In the genomic region with DNA sequence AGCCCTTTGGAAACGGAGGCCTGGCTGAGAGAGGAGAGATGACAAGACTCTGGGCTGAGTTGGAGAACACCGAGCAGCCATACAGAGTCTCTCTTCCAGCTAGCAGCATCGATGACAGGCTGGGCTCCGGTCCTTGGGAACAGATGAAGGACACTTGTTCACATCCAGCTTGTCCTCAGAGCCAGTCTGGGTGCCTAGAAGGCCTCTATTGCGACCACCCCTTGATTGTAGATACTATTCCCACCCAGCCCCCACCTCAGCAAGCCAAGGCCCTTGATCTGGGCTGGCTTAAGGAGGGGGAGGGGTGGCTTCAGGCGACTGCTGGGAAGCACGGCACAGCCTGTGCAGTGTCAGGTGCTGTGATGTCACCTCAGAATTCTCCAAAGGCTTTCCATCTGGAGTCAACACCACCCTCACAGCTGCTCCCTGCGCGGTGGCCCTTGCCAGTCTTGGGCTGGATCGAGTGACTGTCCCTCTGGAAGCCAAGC, we compare ENCODE assay signal across 11 mouse cellular contexts. TPM values are rescaled to one million over a fixed set of nuclear protein-coding genes. Genes with fewer than 3 reads are reported as not detected.
A peak's percentile ranks its signal among the peaks of the same experiment; 100 is the strongest.
DNase-seq lines count a peak whose midpoint lies in the region; ATAC-seq and TF ChIP-seq lines count a peak whose summit lies in the region.
"Had no signal": no experiment of that assay in that cellular context is flagged by ENCODE, and none has a peak within 500 bp of the region (broad histone marks: within the 10 kb centered on the region; RNA-seq: fewer than 3 reads in every experiment).

No protein-coding gene starts in this region.

- H3K27me3 ChIP-seq in CH12.LX (replicated peaks): peaks cover 23% of the 10 kb centered on the region
- H3K27me3 ChIP-seq in hindbrain, embryonic 13.5 days: peaks cover 9% of the 10 kb centered on the region; the same call in 1 of the 2 replicates
- H3K27me3 ChIP-seq: stomach, embryonic 15.5 days had no signal

- WGBS in hindbrain, embryonic 13.5 days: 59% methylated on average over 10 of the region's 10 CpGs

- no peak for TF ChIP-seq POLR2A in CH12.LX (IDR thresholded peaks at IDR 0.05; ENCODE audit: low read depth, low read length)

- H3K36me3 ChIP-seq in CH12.LX (replicated peaks in 1 of 2; ENCODE audit: control insufficient read depth in 1 of 2, insufficient read depth in 1 of 2, low read length in 1 of 2): no peaks in the 10 kb centered on the region
- no peaks in the 10 kb centered on the region for H3K36me3 ChIP-seq in hindbrain, embryonic 13.5 days
- H3K36me3 ChIP-seq: stomach, embryonic 15.5 days had no signal

- no peak for TF ChIP-seq EP300 in CH12.LX (IDR thresholded peaks at IDR 0.05; ENCODE audit: low read length)

- no peak for TF ChIP-seq RAD21 in CH12.LX (IDR thresholded peaks at IDR 0.05; ENCODE audit: low read depth, low read length)

- TF ChIP-seq CTCF in CH12.LX (conservative IDR thresholded peaks at IDR 0.05 in 1 of 2, IDR thresholded peaks at IDR 0.05 in 1 of 2; ENCODE audit: low read depth in 2 of 2, low read length in 2 of 2): no peak

- no peak for DNase-seq in cerebellum, adult 18-20 months
- DNase-seq in CH12.LX (ENCODE audit: extremely low read depth) (no peak), MN1 (ENCODE audit: low spot score) (no peak)
- peak; percentile 97 for DNase-seq in heart, adult 11 months
- no peak for DNase-seq in left cerebral cortex, adult 18-20 months (ENCODE audit: low spot score in 2 of 2)
- no peak for DNase-seq in frontal cortex, postnatal 36 days (ENCODE audit: low spot score in 2 of 2)

- in situ Hi-C loops in CH12.LX (cut with MboI; ENCODE audit: low pct_ligation_motif_present, low pct_unique_long_range_greater_than_20kb, low sequenced_read_pairs): no loop called here

- H3K4me3 ChIP-seq in CH12.LX (replicated peaks in 1 of 3; ENCODE audit: low read depth in 2 of 3, low read length in 2 of 3, poor library complexity in 1 of 3): no peak overlapping the region
- H3K4me3 ChIP-seq in hindbrain, embryonic 13.5 days: no peak overlapping the region
- H3K4me3 ChIP-seq: stomach, embryonic 15.5 days had no signal

- ATAC-seq in cerebellum, adult (ENCODE audit: insufficient number of reproducible peaks, low FRiP score, low TSS enrichment): peak; percentile 17; the same call in 1 of the 2 replicates
- peak; percentile 49; the same call in 1 of the 2 replicates for ATAC-seq in hindbrain, embryonic 13.5 days (ENCODE audit: low FRiP score)

- H3K4me2 ChIP-seq in CH12.LX (ENCODE audit: insufficient read depth, low read depth, poor library complexity, severe bottlenecking): peak overlapping the region; percentile 10; the same call in 1 of the 2 replicates
- no peak overlapping the region for H3K4me2 ChIP-seq in hindbrain, embryonic 13.5 days
- H3K4me2 ChIP-seq: stomach, embryonic 15.5 days had no signal

- dilution Hi-C loops in CH12.LX (cut with MboI; ENCODE audit: extremely low pct_ligation_motif_present, extremely low pct_unique_long_range_greater_than_20kb, low sequenced_read_pairs): no loop called here

- no peak overlapping the region for H3K27ac ChIP-seq in CH12.LX (ENCODE audit: insufficient read depth, low read depth)
- no peak overlapping the region for H3K27ac ChIP-seq in hindbrain, embryonic 13.5 days
- H3K27ac ChIP-seq: stomach, embryonic 15.5 days had no signal

- H3K9ac ChIP-seq in CH12.LX (ENCODE audit: insufficient read depth, low read depth): no peak overlapping the region
- H3K9ac ChIP-seq in hindbrain, embryonic 13.5 days: no peak overlapping the region
- H3K9ac ChIP-seq: stomach, embryonic 15.5 days had no signal

- H3K4me1 ChIP-seq in CH12.LX (ENCODE audit: control insufficient read depth in 1 of 2, insufficient read depth in 2 of 2): peaks cover 18 to 33% of the 10 kb centered on the region in 2 experiments
- peaks cover 8% of the 10 kb centered on the region; the same call in 1 of the 2 replicates for H3K4me1 ChIP-seq in hindbrain, embryonic 13.5 days (replicated peaks)
- H3K4me1 ChIP-seq: stomach, embryonic 15.5 days had no signal

- H3K79me2 ChIP-seq in CH12.LX (replicated peaks; ENCODE audit: control insufficient read depth, extremely low read depth, insufficient read depth, poor library complexity, severe bottlenecking): no peaks in the 10 kb centered on the region

- no peaks in the 10 kb centered on the region for H3K9me3 ChIP-seq in CH12.LX (replicated peaks; ENCODE audit: low read length)
- no peaks in the 10 kb centered on the region for H3K9me3 ChIP-seq in hindbrain, embryonic 13.5 days
- H3K9me3 ChIP-seq: stomach, embryonic 15.5 days had no signal

TF ChIP-seq in CH12.LX, 34 proteins besides CTCF, POLR2A, EP300 and RAD21:
- no peak for TF ChIP-seq ZMIZ1 (IDR thresholded peaks at IDR 0.05; ENCODE audit: low read depth, low read length)
- no peak for TF ChIP-seq MXI1 (IDR thresholded peaks at IDR 0.05; ENCODE audit: low read depth, low read length)
- 0 out of 2 replicates have a peak, but pooled peaks have one; percentile 14 for TF ChIP-seq BHLHE40 (IDR thresholded peaks at IDR 0.05; ENCODE audit: low read depth, low read length)

RNA-seq across cellular contexts. Expression of gene Atoh8, which starts 19.3 kb away (rescaled TPM):
- total RNA-seq in CH12.LX (2012; rRNA removed): 4.7 and 5.0 TPM in 2 replicates
- total RNA-seq in CH12.LX (2014; rRNA removed): 0.23 and 0.31 TPM in 2 replicates
- 1.1 and 1.6 TPM in 2 replicates for polyA plus RNA-seq in CH12.LX (2012; ENCODE audit: insufficient read length, low read depth)
- 3.2 and 4.2 TPM in 2 replicates for polyA plus RNA-seq in hindbrain, embryonic 13.5 days (2015; fragmentation: Nextera tagmentation; extraction: Ambion mirVana)
- total RNA-seq in left cerebral cortex, adult 18-20 months (2021): 1 to 10 TPM; 1.6 to 2.3 TPM
- total RNA-seq: neutrophil, adult 5-6 weeks had no signal

RNA-seq across cellular contexts. Expression of gene Sftpb, which starts 49.8 kb away (rescaled TPM):
- total RNA-seq in CH12.LX (2012; rRNA removed): not detected in 2 replicates
- not detected in 2 replicates for total RNA-seq in CH12.LX (2014; rRNA removed)
- polyA plus RNA-seq in CH12.LX (2012; ENCODE audit: insufficient read length, low read depth): not detected in 2 replicates
- polyA plus RNA-seq in hindbrain, embryonic 13.5 days (2015; fragmentation: Nextera tagmentation; extraction: Ambion mirVana): 0.40 TPM in 1 of 2 replicates, not detected in the other
- total RNA-seq in left cerebral cortex, adult 18-20 months (2021): not detected
- total RNA-seq: left cerebral cortex, postnatal 25 days; neutrophil, adult 5-6 weeks had no signal
